Mouse (Mus musculus) stomach, postnatal 0 days (tissue): ENCODE measurements around the gene P2ry6.

Experiments
- CTCF ChIP-seq: IDR thresholded peaks from 2 replicates; pipeline ENCODE4 v1.5.1; 2016; ENCODE audit warnings: antibody characterized with exemption, low read depth, mild to moderate bottlenecking, moderate library complexity
- EP300 ChIP-seq: optimal IDR thresholded peaks from 2 replicates; pipeline ENCODE3; 2016; ENCODE audit warnings: antibody characterized with exemption

- TF ChIP-seq CTCF (no peak), EP300 (no peak)
Observed at GRCm38 (mm10) chr7:100991972-100992371, 17.5 kb upstream of the P2ry6 start.
